Mouse (Mus musculus) spleen, adult 2 months (tissue): ENCODE measurements around the gene Elmo2.

Experiments used
- CTCF ChIP-seq: fragments of 200-500 bp; IDR thresholded peaks from 2 replicates; pipeline ENCODE4 v1.5.1; 2011; ENCODE audit warnings: mild to moderate bottlenecking, inconsistent platforms; ENCODE audit not compliant: insufficient read depth, insufficient read length, insufficient replicate concordance; ENCODE audit errors: extremely low read depth
- POLR2A ChIP-seq: fragments of 200-500 bp; IDR thresholded peaks from 2 replicates; pipeline ENCODE4 v1.6.1; 2011; ENCODE audit warnings: low read depth, low read length, inconsistent platforms

DNA sequence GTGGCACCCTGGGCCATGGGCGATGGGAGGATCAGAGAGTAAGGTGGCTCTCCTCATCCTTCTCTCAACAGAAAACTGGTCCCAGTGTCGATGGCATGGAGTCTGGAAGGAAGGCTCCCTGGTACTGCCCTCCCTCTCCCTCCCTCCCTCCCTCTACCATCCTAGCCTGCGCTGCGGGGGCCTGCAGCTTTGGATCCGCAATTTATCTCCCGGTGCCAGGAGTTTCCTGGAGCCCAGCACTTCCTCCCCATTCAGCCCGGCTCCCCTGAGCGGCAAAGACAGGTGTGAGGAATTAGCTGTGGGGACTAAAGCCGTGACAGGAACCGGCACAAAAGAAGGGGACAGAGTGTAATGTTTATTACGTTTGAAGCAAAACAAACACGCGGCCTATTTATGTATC lies 83.7 kb downstream of the Elmo2 start:
- TF ChIP-seq CTCF (no peak), POLR2A (no peak)
